Mouse (Mus musculus): ENCODE measurements around the gene Olfr202.
"Not testable (repeated sequence)": the region's sequence is repeated elsewhere in the genome, so short reads cannot be mapped to it uniquely, and the experiment has no call there.

The Olfr202 gene

DNA sequence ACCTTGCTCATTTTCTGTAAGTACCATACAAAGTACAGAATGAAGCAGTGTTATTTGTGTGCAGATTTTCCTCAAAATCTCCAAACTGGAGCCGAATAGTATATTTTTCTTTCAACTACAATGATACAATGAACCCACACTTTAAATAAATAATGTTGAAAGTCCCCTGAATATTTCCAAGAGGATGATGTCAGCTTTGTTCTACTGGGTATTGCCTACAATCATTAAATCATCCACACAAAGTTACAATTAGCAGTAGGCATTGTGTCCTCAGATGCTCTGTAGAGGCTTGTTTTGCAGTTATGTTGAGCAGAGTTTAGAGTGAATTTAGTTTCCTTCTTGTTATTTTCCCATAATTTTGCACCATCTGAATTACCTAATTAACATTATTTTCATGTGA lies at the start of gene Olfr202:
TSS of gene Olfr202 (minus strand) at position 101 of the 400 bp plus-strand sequence.
- DNase-seq (ENCODE audit: low read depth), result no peak

DNA sequence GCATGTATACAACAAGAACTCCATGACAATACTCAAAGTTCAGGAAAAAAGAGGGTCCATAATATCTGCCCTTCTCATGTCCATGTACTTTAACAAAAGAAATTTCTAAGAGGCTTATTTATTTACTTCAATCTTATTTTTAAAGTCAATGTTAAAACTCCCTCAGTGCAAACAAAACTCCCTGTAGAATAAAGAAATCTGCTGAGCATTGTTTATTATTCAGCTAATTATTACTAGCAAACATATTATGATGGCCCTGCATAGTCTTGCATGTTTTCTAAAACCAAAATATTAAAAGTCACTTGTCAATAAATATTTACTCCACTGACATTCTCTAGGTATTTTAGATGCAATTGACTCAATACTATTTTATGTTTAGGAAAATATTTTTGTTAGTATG lies 44.4 kb upstream of the Olfr202 start, which contains the start of gene Olfr205:
TSS of gene Olfr205 (minus strand) at position 101 of the 400 bp plus-strand sequence.
- DNase-seq (ENCODE audit: low read depth), result no peak

DNA sequence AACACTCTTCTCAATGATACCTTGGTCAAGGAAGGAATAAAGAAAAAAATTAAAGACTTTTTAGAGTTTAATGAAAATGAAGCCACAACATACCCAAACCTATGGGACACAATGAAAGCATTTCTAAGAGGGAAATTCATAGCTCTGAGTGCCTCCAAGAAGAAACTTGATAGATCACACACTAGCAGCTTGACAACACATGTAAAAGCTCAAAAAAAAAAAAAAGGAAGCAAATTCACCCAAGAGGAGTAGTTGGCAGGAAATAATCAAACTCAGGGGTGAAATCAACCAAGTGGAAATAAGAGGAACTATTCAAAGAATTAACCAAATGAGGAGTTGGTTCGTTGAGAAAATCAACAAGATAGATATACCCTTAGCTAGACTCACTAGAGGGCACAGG lies 36.7 kb upstream of the Olfr202 start:
- not testable (repeated sequence) for DNase-seq (ENCODE audit: low read depth)

DNA sequence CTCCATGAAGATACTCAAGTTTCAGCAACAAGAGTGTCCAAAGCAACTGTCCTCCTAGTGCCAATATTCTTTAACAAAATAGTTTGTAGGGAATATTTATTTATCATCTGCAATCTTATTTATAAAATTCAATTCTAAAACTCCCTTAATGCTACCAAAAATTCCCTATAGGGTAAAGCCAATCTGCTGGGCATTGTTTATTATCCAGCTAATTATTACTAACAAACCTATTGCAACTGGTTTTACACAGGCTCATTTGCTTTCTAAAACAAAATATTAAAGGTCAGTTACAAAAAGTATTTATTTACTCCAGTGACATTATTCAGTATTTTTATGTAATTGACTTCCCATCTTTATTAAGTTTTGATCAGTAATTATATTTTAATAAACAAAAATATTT lies 31.6 kb upstream of the Olfr202 start, which contains the start of gene Olfr204:
TSS of gene Olfr204 (minus strand) at position 101 of the 400 bp plus-strand sequence.
- no peak for DNase-seq (ENCODE audit: low read depth)

DNA sequence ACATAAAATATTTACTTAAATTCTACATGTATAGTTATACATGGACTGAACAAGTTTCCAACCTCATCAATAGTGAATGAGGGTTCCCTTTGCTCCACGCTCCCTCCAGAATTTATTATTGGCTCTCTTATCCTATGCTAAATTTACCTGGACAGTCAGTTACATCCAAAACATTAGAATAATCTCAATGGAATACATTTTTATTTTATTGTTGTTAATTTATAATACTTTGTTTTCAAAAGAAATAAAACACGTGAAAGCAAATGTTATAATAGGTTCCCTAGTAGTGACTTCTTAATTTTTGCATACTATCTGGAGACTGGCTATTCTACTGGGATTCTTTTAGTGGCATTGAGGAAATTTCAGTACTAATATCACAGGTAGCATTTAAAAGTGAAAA lies 12.0 kb upstream of the Olfr202 start, which contains the start of gene Olfr203:
TSS of gene Olfr203 (plus strand) at position 301 of the 400 bp plus-strand sequence.
- no peak for DNase-seq (ENCODE audit: low read depth)

DNA sequence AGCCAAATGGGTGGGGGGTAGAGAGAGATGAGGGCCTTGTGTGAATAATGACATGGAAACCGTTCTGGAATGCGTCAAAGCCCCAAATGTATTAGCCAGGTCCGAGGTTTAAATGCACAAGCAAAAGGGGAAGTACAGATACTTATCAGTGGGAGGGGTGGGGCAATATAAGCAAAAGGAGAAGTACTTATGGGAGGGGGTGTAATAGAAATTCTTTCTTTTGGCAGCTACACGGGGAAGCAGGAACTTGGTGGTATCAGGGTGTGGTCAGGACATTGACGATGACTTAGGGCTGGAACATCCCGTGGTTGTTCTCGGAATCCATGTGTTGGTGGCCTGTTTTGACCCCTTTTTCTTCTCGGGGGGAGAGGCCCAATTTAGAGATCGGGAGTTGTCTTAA lies 983 bp upstream of the Olfr202 start:
- not testable (repeated sequence) for DNase-seq (ENCODE audit: low read depth)

DNA sequence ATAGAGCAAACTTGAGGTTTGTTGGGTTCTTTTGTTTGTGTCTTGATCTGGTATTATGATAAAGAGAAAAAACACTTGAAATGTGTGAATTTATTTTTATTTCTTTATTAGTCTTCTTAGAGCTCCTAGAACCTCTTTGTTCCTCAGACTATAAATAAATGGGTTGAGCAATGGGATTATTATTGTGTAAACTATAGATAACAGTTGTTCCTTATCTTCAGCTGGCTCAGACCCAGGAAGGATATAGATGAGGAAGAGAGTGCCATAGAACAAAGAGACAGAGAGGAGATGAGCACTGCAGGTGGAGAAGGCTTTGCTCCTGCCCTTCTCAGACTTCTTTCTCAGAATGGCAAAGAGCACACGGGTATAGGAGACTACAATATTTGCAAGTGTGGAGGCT lies 3.1 kb downstream of the Olfr202 start:
- no peak for DNase-seq (ENCODE audit: low read depth)

DNA sequence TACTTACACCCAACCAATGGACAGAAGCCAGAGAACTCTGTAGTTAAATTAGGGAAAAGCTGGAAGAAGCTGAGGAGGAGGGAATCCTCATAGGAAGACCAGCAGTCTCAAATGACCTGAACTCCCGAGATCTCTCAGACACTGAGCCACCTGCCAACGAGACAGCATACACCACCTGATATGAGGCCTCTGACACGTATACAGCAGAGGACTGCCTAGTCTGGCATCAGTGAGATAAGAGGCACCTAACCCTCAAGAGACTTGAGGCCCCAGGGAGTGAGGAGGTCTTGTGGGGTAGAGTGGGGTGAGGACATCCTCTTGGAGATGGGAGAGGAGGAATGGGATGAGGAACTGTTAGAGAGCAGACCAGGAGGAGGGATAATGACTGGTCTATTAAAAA lies 6.1 kb downstream of the Olfr202 start:
- no peak for DNase-seq (ENCODE audit: low read depth)

DNA sequence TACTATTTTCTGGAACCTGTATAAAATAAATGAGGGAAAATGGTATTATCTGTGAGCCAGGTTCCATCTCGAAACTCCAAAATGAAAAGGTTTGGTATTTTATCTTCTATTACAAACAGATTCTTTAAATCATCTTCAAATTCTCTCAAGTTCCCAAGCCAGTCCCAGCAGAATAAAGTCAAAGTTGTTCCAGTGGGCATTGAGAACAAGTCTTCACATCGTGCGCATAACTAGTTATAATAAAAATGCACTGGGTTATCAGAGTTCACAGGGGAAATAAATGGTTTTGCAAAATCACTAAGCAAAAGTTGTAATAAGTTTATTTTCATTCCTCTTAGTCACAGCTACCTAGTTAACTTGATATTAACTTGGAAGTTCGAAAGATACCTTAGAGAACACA lies 14.1 kb downstream of the Olfr202 start, which contains the start of gene Olfr201:
TSS of gene Olfr201 (minus strand) at position 101 of the 400 bp plus-strand sequence.
- not testable (repeated sequence) for DNase-seq (ENCODE audit: low read depth)

DNA sequence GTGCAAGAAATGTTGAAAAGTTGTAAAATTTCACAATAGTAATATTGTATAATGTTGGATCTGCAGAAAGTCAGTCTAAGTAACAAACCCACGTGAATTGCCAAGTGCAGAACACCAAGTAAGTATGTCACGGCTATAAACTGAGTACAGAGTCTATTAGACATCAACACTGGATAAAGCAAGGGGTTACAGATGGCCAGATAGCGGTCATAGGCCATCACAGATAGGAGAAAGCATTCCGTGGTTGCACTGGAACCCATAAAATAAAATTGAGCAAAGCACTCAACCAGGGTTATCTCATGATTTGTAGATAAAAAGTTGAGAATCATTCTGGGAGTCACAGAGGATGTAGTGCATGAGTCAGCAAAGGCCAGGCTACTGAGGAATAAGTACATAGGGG lies 17.5 kb downstream of the Olfr202 start:
- not testable (repeated sequence) for DNase-seq (ENCODE audit: low read depth)

DNA sequence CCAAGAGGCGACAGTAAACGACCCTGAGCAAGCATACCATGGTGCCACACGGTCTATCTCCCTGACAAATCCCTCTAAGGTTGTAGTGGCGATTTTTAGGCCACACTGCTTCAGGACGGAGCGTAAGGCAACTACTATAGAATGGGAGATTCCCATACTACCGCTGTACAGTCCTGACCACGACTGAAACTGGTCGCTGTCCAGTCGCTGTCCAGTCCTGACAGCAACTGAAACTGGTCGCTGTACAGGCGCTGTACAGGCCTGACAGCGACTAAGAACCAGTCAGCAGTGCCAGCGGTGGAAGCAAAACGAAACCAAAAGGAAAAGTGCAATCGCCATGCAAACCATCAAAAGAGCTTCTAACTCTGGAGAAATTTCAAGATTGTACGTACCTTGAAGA lies 36.9 kb downstream of the Olfr202 start:
- DNase-seq (ENCODE audit: low read depth), result no peak
